Mouse (Mus musculus) midbrain, embryonic 11.5 days (tissue): ENCODE data around the gene Eri3. TPM values are rescaled to one million over a fixed set of nuclear protein-coding genes. Genes with fewer than 3 reads are reported as not detected.

ENCODE experiments used
- ATAC-seq: fragments of 200-750 bp; cut with Nextera tagmentation; 2 replicates; pipeline ENCODE4 v1.8.0; 2017; ENCODE audit warnings: moderate TSS enrichment, moderate library complexity; ENCODE audit not compliant: low FRiP score
- DNase-seq: peaks from one replicate; pipeline ENCODE4 v3.0.0; 2015; ENCODE audit warnings: low spot score; ENCODE audit errors: missing footprints
- H3K27ac ChIP-seq: fragments of 300-500 bp; sonication (generic); 2 replicates; pipeline ENCODE4 v1.5.1; 2014; ENCODE audit warnings: low read depth, low read length
- H3K27me3 ChIP-seq: fragments of 300-500 bp; sonication (generic); 2 replicates; pipeline ENCODE4 v1.6.1; 2014; ENCODE audit warnings: mild to moderate bottlenecking, low read length, moderate library complexity, mixed read lengths; ENCODE audit not compliant: control insufficient read depth, insufficient read depth
- H3K36me3 ChIP-seq: fragments of 300-500 bp; sonication (generic); 2 replicates; pipeline ENCODE4 v1.6.1; 2014; ENCODE audit warnings: mild to moderate bottlenecking, low read length, moderate library complexity, mixed read lengths; ENCODE audit not compliant: control insufficient read depth, insufficient read depth
- H3K4me1 ChIP-seq: fragments of 300-500 bp; sonication (generic); 2 replicates; pipeline ENCODE4 v1.6.1; 2014; ENCODE audit warnings: low read length; ENCODE audit not compliant: control insufficient read depth, insufficient read depth
- H3K4me2 ChIP-seq: fragments of 300-500 bp; sonication (generic); 2 replicates; pipeline ENCODE4 v1.6.1; 2014; ENCODE audit warnings: mild to moderate bottlenecking, moderate library complexity
- H3K4me3 ChIP-seq: fragments of 300-500 bp; sonication (generic); 2 replicates; pipeline ENCODE4 v1.5.1; 2014; ENCODE audit warnings: low read depth, low read length
- H3K9ac ChIP-seq: fragments of 300-500 bp; sonication (generic); 2 replicates; pipeline ENCODE4 v1.6.1; 2014; ENCODE audit warnings: low read length
- H3K9me3 ChIP-seq: fragments of 300-500 bp; sonication (generic); 2 replicates; pipeline ENCODE4 v1.6.1; 2016; ENCODE audit warnings: low read length; ENCODE audit not compliant: control insufficient read depth
- WGBS: fragments of 180-500 bp; shearing (Covaris S2); extraction: QIAGEN DNeasy Blood & Tissue Kit; methylation state at CpG from one replicate; pipeline ENCODE4 v1.1.7; 2014; 5-methylcytosine and 5-hydroxymethylcytosine counted together
- polyA plus RNA-seq: library from polyadenylated mRNA; unstranded; fragments of >200 nt; fragmentation: Nextera tagmentation; extraction: Ambion mirVana; gene quantifications from 2 replicates; pipeline ENCODE4 v1.2.1, GENCODE M21; 2014

Eri3 gene
- polyA plus RNA-seq, 1 experiment from 2014 or later: 132 TPM

GRCm38 (mm10) chr4:117557068-117557645 is 7.0 kb downstream of the Eri3 start:
- DNase-seq (peak; percentile 54), ATAC-seq (no peak)
- no peaks in the 10 kb centered on the region for H3K27me3 ChIP-seq
- H3K36me3 ChIP-seq: no peaks in the 10 kb centered on the region
- H3K9ac ChIP-seq: no peak overlapping the region
- H3K9me3 ChIP-seq: no peaks in the 10 kb centered on the region
- H3K4me2 ChIP-seq: no peak overlapping the region
- H3K4me3 ChIP-seq: no peak overlapping the region
- 89% methylated on average over 5 of the region's 5 CpGs for WGBS
- no peak overlapping the region for H3K27ac ChIP-seq
- peaks cover 5% of the 10 kb centered on the region; the same call in 1 of the 2 replicates for H3K4me1 ChIP-seq

- Histone ChIP-seq H3K4me3 (no peak overlapping the region), H3K9ac (no peak overlapping the region), H3K27me3 (no peaks in the 10 kb centered on the region), H3K27ac (no peak overlapping the region), H3K4me1 (no peaks in the 10 kb centered on the region), H3K9me3 (no peaks in the 10 kb centered on the region), H3K36me3 (peaks cover 2% of the 10 kb centered on the region; the same call in 1 of the 2 replicates), H3K4me2 (no peak overlapping the region)
- ATAC-seq (no peak), DNase-seq (no peak)
- 85% methylated on average over 9 of the region's 9 CpGs for WGBS
Measured at GRCm38 (mm10) chr4:117563967-117564366, 13.8 kb downstream of the Eri3 start.

GRCm38 (mm10) chr4:117568846-117569245 is 18.7 kb downstream of the Eri3 start:
- no peak overlapping the region for H3K27ac ChIP-seq

GRCm38 (mm10) chr4:117570964-117571363 is 20.8 kb downstream of the Eri3 start:
- Histone ChIP-seq H3K9me3 (no peaks in the 10 kb centered on the region), H3K4me3 (no peak overlapping the region), H3K27me3 (no peaks in the 10 kb centered on the region), H3K9ac (no peak overlapping the region), H3K36me3 (no peaks in the 10 kb centered on the region; the same call in 1 of the 2 replicates), H3K4me1 (no peaks in the 10 kb centered on the region; the same call in 1 of the 2 replicates), H3K27ac (no peak overlapping the region), H3K4me2 (no peak overlapping the region)
- no peak for DNase-seq
- ATAC-seq: no peak
- WGBS: 76% methylated on average over 5 of the region's 5 CpGs

More at GRCm38 (mm10) chr4:117568846-117569245, 18.7 kb downstream of the Eri3 start:
- no peaks in the 10 kb centered on the region for H3K27me3 ChIP-seq
- no peak overlapping the region for H3K4me2 ChIP-seq
- H3K4me3 ChIP-seq: no peak overlapping the region
- no peaks in the 10 kb centered on the region; the same call in 1 of the 2 replicates for H3K4me1 ChIP-seq
- WGBS: 68% methylated on average over 2 of the region's 2 CpGs
- H3K36me3 ChIP-seq: peaks cover 2% of the 10 kb centered on the region; the same call in 1 of the 2 replicates
- DNase-seq (no peak), ATAC-seq (no peak)
- no peaks in the 10 kb centered on the region for H3K9me3 ChIP-seq
- no peak overlapping the region for H3K9ac ChIP-seq

- Histone ChIP-seq H3K4me3 (no peak overlapping the region), H3K27ac (no peak overlapping the region), H3K9me3 (no peaks in the 10 kb centered on the region), H3K27me3 (no peaks in the 10 kb centered on the region), H3K4me1 (0 out of 2 replicates have a peak, but pooled peaks cover 2% of the 10 kb centered on the region), H3K36me3 (peaks cover 3% of the 10 kb centered on the region), H3K9ac (no peak overlapping the region), H3K4me2 (no peak overlapping the region)
- DNase-seq (no peak), ATAC-seq (no peak)
- WGBS: 90% methylated on average over 1 of the region's 1 CpGs
Measured at GRCm38 (mm10) chr4:117577579-117577978, 27.4 kb downstream of the Eri3 start.

GRCm38 (mm10) chr4:117581626-117582025 is 31.5 kb downstream of the Eri3 start:
- no peak overlapping the region for H3K9ac ChIP-seq
- H3K4me2 ChIP-seq: no peak overlapping the region
- DNase-seq (no peak), ATAC-seq (no peak)
- no peak overlapping the region for H3K27ac ChIP-seq
- peaks cover 3% of the 10 kb centered on the region for H3K36me3 ChIP-seq
- 76% methylated on average over 9 of the region's 9 CpGs for WGBS
- H3K4me1 ChIP-seq: 0 out of 2 replicates have a peak, but pooled peaks cover 2% of the 10 kb centered on the region
- no peak overlapping the region for H3K4me3 ChIP-seq
- H3K27me3 ChIP-seq: 0 out of 2 replicates have a peak, but pooled peaks cover 4% of the 10 kb centered on the region
- no peaks in the 10 kb centered on the region for H3K9me3 ChIP-seq

GRCm38 (mm10) chr4:117585995-117586394 is 35.8 kb downstream of the Eri3 start:
- peaks cover 2% of the 10 kb centered on the region; the same call in 1 of the 2 replicates for H3K36me3 ChIP-seq

GRCm38 (mm10) chr4:117587447-117587846 is 37.3 kb downstream of the Eri3 start:
- ATAC-seq: no peak
- Histone ChIP-seq H3K9me3 (no peaks in the 10 kb centered on the region), H3K4me2 (no peak overlapping the region), H3K36me3 (peaks cover 2% of the 10 kb centered on the region; the same call in 1 of the 2 replicates), H3K9ac (no peak overlapping the region), H3K4me1 (peaks cover 15% of the 10 kb centered on the region), H3K27ac (no peak overlapping the region), H3K4me3 (no peak overlapping the region), H3K27me3 (0 out of 2 replicates have a peak, but pooled peaks cover 4% of the 10 kb centered on the region)
- DNase-seq: no peak
- 27% methylated on average over 4 of the region's 4 CpGs for WGBS

More at GRCm38 (mm10) chr4:117585995-117586394, 35.8 kb downstream of the Eri3 start:
- 73% methylated on average over 2 of the region's 2 CpGs for WGBS
- Histone ChIP-seq H3K4me3 (no peak overlapping the region), H3K27ac (no peak overlapping the region), H3K9ac (no peak overlapping the region), H3K9me3 (no peaks in the 10 kb centered on the region), H3K27me3 (0 out of 2 replicates have a peak, but pooled peaks cover 4% of the 10 kb centered on the region), H3K4me2 (no peak overlapping the region), H3K4me1 (peaks cover 17% of the 10 kb centered on the region)
- DNase-seq: no peak
- no peak for ATAC-seq

GRCm38 (mm10) chr4:117589081-117589660 is 39.0 kb downstream of the Eri3 start:
- H3K36me3 ChIP-seq: peaks cover 5% of the 10 kb centered on the region; the same call in 1 of the 2 replicates
- H3K4me2 ChIP-seq: no peak overlapping the region
- H3K27ac ChIP-seq: peak overlapping the region; percentile 11; the same call in 1 of the 2 replicates
- H3K9me3 ChIP-seq: no peaks in the 10 kb centered on the region
- 0 out of 2 replicates have a peak, but pooled peaks cover 4% of the 10 kb centered on the region for H3K27me3 ChIP-seq
- ATAC-seq (peak; percentile 48; the same call in 1 of the 2 replicates), DNase-seq (no peak)
- H3K9ac ChIP-seq: no peak overlapping the region
- H3K4me3 ChIP-seq: no peak overlapping the region
- 18% methylated on average over 8 of the region's 8 CpGs for WGBS
- H3K4me1 ChIP-seq: peaks cover 15% of the 10 kb centered on the region
